Mouse (Mus musculus) 3134 (cell line): ENCODE data around the gene BC049715.

Source experiments
- DNase-seq: peaks from one replicate; pipeline ENCODE4 v3.0.0-alpha.2; 2011; ENCODE audit warnings: low spot score; ENCODE audit not compliant: insufficient read length; ENCODE audit errors: extremely low read depth

BC049715 gene

GRCm38 (mm10) chr6:136887854-136888253, 60.4 kb downstream of the BC049715 start:
- no peak for DNase-seq

GRCm38 (mm10) chr6:136889067-136889466, 61.6 kb downstream of the BC049715 start:
- DNase-seq, result no peak

DNA sequence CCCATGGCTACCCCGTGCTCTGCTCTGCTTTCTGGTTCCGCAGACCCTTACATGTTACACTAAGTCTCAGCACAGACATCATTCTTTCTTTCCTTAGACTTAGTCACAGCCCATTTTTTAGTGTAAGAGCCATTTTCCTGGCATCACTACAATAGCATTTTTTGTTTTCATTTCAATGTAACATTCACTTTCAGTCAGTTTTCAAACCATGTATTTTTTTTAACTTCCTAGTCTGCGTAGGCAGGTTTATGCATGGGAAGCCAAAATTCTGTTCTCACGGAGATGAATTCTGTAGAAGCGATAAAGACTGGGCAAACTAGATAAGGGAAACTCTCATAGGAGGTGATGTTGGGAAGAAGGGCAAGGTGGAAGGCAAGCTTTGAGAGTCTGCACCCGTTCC, 62.1 kb downstream of the BC049715 start:
- DNase-seq, result no peak
